Mouse (Mus musculus) hindbrain, embryonic 16.5 days (tissue): ENCODE data around the gene Spag16. TPM values are rescaled to one million over a fixed set of nuclear protein-coding genes. Genes with fewer than 3 reads are reported as not detected.
A peak's percentile ranks its signal among the peaks of the same experiment; 100 is the strongest.
"Not testable (repeated sequence)": the region's sequence is repeated elsewhere in the genome, so short reads cannot be mapped to it uniquely, and the experiment has no call there.

ENCODE experiments used
- ATAC-seq: fragments of 200-750 bp; cut with Nextera tagmentation; 2 replicates; pipeline ENCODE4 v1.8.0; 2017; ENCODE audit warnings: moderate TSS enrichment, moderate library complexity
- H3K27ac ChIP-seq: fragments of 300-500 bp; sonication (generic); 2 replicates; pipeline ENCODE4 v1.5.1; 2014; ENCODE audit warnings: low read depth, mild to moderate bottlenecking, control low read depth, low read length, moderate library complexity
- H3K27me3 ChIP-seq: fragments of 300-500 bp; sonication (generic); replicated peaks from 2 replicates; pipeline ENCODE4 v1.6.1; 2014; ENCODE audit warnings: low read length; ENCODE audit not compliant: control insufficient read depth, insufficient read depth
- H3K36me3 ChIP-seq: fragments of 300-500 bp; sonication (generic); 2 replicates; pipeline ENCODE4 v1.6.1; 2014; ENCODE audit warnings: mild to moderate bottlenecking, low read length, moderate library complexity, mixed read lengths; ENCODE audit not compliant: control insufficient read depth, insufficient read depth
- H3K4me1 ChIP-seq: fragments of 300-500 bp; sonication (generic); 2 replicates; pipeline ENCODE4 v1.6.1; 2014; ENCODE audit warnings: low read depth, low read length; ENCODE audit not compliant: control insufficient read depth, insufficient read depth
- H3K4me2 ChIP-seq: fragments of 300-500 bp; sonication (generic); 2 replicates; pipeline ENCODE4 v1.6.1; 2014; ENCODE audit warnings: mild to moderate bottlenecking, low read length, control low read depth, moderate library complexity
- H3K4me3 ChIP-seq: fragments of 300-500 bp; sonication (generic); 2 replicates; pipeline ENCODE4 v1.5.1; 2014; ENCODE audit warnings: mild to moderate bottlenecking, low read length, control low read depth, moderate library complexity
- H3K9ac ChIP-seq: fragments of 300-500 bp; sonication (generic); 2 replicates; pipeline ENCODE4 v1.6.1; 2014; ENCODE audit warnings: low read depth, mild to moderate bottlenecking, control low read depth, low read length, moderate library complexity
- H3K9me3 ChIP-seq: fragments of 300-500 bp; sonication (generic); 2 replicates; pipeline ENCODE4 v1.6.1; 2014; ENCODE audit warnings: mild to moderate bottlenecking, low read length, moderate library complexity; ENCODE audit not compliant: control insufficient read depth
- WGBS: fragments of 180-500 bp; shearing (Covaris S2); extraction: QIAGEN DNeasy Blood & Tissue Kit; methylation state at CpG from one replicate; pipeline ENCODE4 v1.1.7; 2014; 5-methylcytosine and 5-hydroxymethylcytosine counted together
- polyA plus RNA-seq: library from polyadenylated mRNA; unstranded; fragments of >200 nt; fragmentation: Nextera tagmentation; extraction: Ambion mirVana; gene quantifications from 2 replicates; pipeline ENCODE4 v1.2.1, GENCODE M21; 2015

Gene Spag16
- 1.9 and 2.9 TPM in 2 replicates for polyA plus RNA-seq

- peak; percentile 94 for ATAC-seq
- WGBS = 7% methylated on average over 38 of the region's 38 CpGs
- H3K4me3 ChIP-seq = peak within 1 kb of the TSS; percentile 48
- H3K27ac ChIP-seq = no peak within 1 kb of the TSS
- no peaks in the 10 kb centered on the region for H3K9me3 ChIP-seq
- peak within 1 kb of the TSS; percentile 48 for H3K9ac ChIP-seq
- no peaks in the 10 kb centered on the region for H3K36me3 ChIP-seq
- peaks cover 2% of the 10 kb centered on the region; the same call in 1 of the 2 replicates for H3K4me1 ChIP-seq
- peak within 1 kb of the TSS; percentile 69 for H3K4me2 ChIP-seq
- H3K27me3 ChIP-seq = no peaks in the 10 kb centered on the region
These were observed at the start of gene Spag16 for GRCm38 (mm10) chr1:69826806-69827703. Gene Spag16 (plus strand): TSS chr1:69826970.

GRCm38 (mm10) chr1:69785129-69785528 lies 41.6 kb upstream of the Spag16 start:
- no peak overlapping the region for H3K27ac ChIP-seq
- H3K9me3 ChIP-seq = no peaks in the 10 kb centered on the region
- H3K4me2 ChIP-seq = no peak overlapping the region
- H3K27me3 ChIP-seq = no peaks in the 10 kb centered on the region
- 7% methylated on average over 6 of the region's 6 CpGs for WGBS
- no peaks in the 10 kb centered on the region for H3K4me1 ChIP-seq
- no peak for ATAC-seq
- no peak overlapping the region for H3K9ac ChIP-seq
- no peak overlapping the region for H3K4me3 ChIP-seq
- H3K36me3 ChIP-seq = no peaks in the 10 kb centered on the region

GRCm38 (mm10) chr1:69786716-69787115 lies 40.1 kb upstream of the Spag16 start:
- no peak overlapping the region for H3K4me2 ChIP-seq
- no peaks in the 10 kb centered on the region for H3K27me3 ChIP-seq
- H3K4me3 ChIP-seq = no peak overlapping the region
- H3K36me3 ChIP-seq = no peaks in the 10 kb centered on the region
- no peak overlapping the region for H3K27ac ChIP-seq
- H3K4me1 ChIP-seq = no peaks in the 10 kb centered on the region
- no peak overlapping the region for H3K9ac ChIP-seq
- 71% methylated on average over 6 of the region's 6 CpGs for WGBS
- H3K9me3 ChIP-seq = no peaks in the 10 kb centered on the region
- no peak for ATAC-seq

DNA sequence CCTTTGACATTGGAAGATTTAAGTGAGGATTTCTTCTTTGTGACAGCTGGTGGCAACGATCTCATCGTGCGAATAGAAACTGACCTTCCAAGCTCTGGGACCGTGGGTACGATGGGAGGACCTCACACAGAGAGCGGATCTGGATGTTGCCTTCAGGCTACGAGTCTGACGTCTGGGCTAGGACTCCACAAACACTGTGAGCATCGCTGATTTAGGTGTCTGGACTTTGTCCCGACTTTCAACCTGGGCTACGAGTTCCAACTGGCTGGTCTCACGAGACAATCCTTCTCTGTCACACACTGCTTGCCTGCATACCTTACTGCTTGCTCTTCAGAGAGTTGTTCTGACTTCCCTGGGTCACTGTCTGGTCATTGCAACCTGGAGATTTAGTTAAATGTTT lies 39.4 kb upstream of the Spag16 start:
- Histone ChIP-seq H3K4me3 (no peak overlapping the region), H3K4me2 (no peak overlapping the region), H3K27me3 (no peaks in the 10 kb centered on the region), H3K9me3 (no peaks in the 10 kb centered on the region), H3K27ac (no peak overlapping the region), H3K9ac (no peak overlapping the region), H3K36me3 (no peaks in the 10 kb centered on the region), H3K4me1 (no peaks in the 10 kb centered on the region)
- ATAC-seq = no peak
- WGBS = 78% methylated on average over 12 of the region's 12 CpGs

DNA sequence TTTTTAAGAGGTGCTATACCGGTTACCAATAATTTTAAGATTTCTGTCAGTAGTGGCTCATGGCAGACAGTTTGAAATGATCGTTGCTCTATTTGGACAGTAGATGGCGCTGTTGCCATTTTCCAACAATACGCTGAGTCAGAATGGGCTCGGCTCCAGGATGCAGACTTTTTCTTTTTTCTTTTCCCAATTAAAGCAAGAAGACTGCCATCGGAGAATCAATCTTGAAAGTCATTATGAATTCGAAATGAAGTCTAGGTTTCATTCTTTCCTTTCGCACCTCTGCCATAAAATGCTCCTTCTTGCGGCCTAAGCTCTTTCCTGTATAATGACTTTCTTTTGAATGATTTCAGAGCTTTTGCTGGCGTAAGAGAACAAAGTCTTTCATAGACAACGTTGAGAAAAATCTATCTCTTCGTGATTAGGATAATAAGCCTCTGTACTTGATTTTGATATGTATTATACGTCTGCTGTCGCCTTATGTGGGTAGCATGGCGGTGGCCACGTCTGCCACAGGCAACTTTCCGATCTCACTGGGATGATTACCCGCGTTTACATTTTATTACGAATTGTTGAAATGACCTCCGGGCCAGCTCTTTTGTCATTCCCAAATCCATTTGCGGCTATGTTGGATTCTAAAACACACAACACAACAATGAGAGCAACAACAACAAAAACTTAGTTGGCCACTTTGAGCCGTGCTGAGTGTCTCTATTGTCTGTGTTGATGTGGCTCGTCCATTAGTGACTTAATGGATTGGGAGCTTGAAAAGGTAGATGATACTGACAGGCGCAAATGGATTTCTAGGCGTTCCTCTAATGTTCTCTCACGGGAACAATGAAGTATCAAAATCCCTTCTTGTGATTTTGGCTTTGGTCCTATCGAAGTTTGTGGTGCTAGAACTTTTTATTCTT lies 36.2 kb upstream of the Spag16 start:
- Histone ChIP-seq H3K36me3 (no peaks in the 10 kb centered on the region), H3K27ac (no peak overlapping the region), H3K9me3 (no peaks in the 10 kb centered on the region), H3K4me3 (peak overlapping the region; percentile 36), H3K4me2 (peak overlapping the region; percentile 69), H3K9ac (peak overlapping the region; percentile 56), H3K27me3 (no peaks in the 10 kb centered on the region), H3K4me1 (no peaks in the 10 kb centered on the region)
- 17% methylated on average over 28 of the region's 28 CpGs for WGBS
- peak; percentile 80 for ATAC-seq

DNA sequence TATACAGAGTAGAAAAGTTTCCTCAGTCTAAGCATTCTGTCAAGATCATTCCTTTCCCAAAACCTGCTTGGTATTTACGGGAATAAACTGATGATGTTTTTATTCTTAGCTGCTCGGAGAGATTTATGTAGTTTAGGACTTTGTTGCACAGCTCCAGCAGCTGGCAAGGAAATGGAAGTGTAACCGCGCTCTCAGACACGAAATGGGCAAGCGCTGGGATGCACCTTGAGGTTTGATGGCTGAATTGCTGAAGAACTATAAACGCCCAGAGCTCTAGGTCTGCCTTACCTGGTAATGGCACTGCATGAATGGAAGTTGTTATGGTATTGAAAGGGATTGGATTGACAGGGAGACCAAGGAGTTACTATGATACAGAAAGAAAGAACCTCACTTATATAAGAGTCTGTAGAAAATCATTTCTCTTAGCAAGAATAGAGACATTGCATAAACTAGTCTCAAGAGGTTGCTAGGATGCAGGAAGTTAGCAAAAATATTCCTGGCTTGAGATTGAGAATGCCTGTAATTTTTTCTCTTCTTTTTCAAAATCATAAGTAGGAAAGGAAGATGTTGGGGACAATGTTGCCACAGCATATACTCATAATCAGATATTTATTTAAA lies 27.7 kb upstream of the Spag16 start:
- no peaks in the 10 kb centered on the region for H3K9me3 ChIP-seq
- H3K36me3 ChIP-seq = no peaks in the 10 kb centered on the region
- H3K9ac ChIP-seq = no peak overlapping the region
- WGBS = 88% methylated on average over 7 of the region's 7 CpGs
- no peak overlapping the region for H3K4me3 ChIP-seq
- no peak overlapping the region for H3K4me2 ChIP-seq
- H3K4me1 ChIP-seq = no peaks in the 10 kb centered on the region
- ATAC-seq = no peak
- H3K27ac ChIP-seq = no peak overlapping the region
- H3K27me3 ChIP-seq = no peaks in the 10 kb centered on the region

- Histone ChIP-seq H3K4me3 (no peak overlapping the region), H3K9me3 (no peaks in the 10 kb centered on the region)
These were observed 16.6 kb upstream of the Spag16 start for GRCm38 (mm10) chr1:69810161-69810560.

GRCm38 (mm10) chr1:69825635-69826034 lies 1.1 kb upstream of the Spag16 start:
- not testable (repeated sequence) for H3K4me3 ChIP-seq, H3K4me2 ChIP-seq, H3K27ac ChIP-seq, H3K36me3 ChIP-seq, H3K9ac ChIP-seq, H3K27me3 ChIP-seq, ATAC-seq, H3K4me1 ChIP-seq, H3K9me3 ChIP-seq
- 86% methylated on average over 5 of the region's 5 CpGs for WGBS

More at GRCm38 (mm10) chr1:69810161-69810560, 16.6 kb upstream of the Spag16 start:
- ATAC-seq = no peak
- no peak overlapping the region for H3K27ac ChIP-seq
- WGBS = 94% methylated on average over 2 of the region's 2 CpGs
- no peak overlapping the region for H3K4me2 ChIP-seq
- H3K27me3 ChIP-seq = no peaks in the 10 kb centered on the region
- no peaks in the 10 kb centered on the region for H3K36me3 ChIP-seq
- H3K4me1 ChIP-seq = no peaks in the 10 kb centered on the region
- H3K9ac ChIP-seq = no peak overlapping the region
